Mouse (Mus musculus) cerebellum, postnatal 25 days (tissue): Measurements from ENCODE around the gene Gnas.
A peak's percentile ranks its signal among the peaks of the same experiment; 100 is the strongest.
"Not testable (repeated sequence)": the region's sequence is repeated elsewhere in the genome, so short reads cannot be mapped to it uniquely, and the experiment has no call there.

Experiments used
- DNase-seq, 2 experiments: peaks; one replicate each; pipeline ENCODE4 v3.0.0; 2021; ENCODE audit warnings: mixed read lengths in 2 of 2

Gnas gene

DNA sequence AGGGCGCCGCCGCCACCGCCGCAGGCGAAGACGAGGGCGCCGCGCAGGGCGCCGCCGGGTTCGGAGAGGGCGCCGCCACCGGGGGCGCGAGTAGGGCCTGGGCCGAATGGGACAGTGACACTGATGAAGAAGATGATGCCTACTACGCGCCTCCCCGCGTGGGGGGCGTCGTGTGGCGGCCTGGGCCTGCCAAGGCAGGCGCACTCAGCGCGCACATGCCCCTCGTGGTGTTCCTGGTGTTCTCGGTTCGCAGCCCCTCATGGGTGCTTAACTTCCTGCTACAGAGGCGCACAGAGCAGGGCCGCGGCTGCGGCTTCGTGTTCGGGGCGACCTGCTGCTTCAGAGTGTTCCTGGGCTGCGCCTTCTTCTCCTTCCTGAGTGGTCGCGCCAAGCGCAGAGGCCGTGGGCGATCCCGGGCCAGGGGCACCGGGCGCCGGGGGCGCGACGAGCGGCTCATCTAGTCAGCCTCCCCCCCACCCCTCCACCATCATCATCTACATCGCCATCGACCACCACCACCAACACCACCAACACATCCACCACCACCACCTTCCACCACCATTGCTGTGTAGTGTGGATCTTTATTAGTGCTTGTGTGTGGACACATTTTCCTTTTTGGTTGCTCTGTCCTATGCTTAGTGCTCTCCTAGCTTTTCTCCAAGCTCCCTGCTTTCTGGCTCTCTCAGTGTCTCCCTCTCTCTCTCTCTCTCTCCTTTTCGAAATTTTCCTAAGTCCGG lies 45.0 kb downstream of the Gnas start:
- peak; percentile 34 to 45 for DNase-seq

- DNase-seq = peak; percentile 85 to 91
Measured at GRCm38 (mm10) chr2:174329663-174330615, 45.8 kb downstream of the Gnas start.

DNA sequence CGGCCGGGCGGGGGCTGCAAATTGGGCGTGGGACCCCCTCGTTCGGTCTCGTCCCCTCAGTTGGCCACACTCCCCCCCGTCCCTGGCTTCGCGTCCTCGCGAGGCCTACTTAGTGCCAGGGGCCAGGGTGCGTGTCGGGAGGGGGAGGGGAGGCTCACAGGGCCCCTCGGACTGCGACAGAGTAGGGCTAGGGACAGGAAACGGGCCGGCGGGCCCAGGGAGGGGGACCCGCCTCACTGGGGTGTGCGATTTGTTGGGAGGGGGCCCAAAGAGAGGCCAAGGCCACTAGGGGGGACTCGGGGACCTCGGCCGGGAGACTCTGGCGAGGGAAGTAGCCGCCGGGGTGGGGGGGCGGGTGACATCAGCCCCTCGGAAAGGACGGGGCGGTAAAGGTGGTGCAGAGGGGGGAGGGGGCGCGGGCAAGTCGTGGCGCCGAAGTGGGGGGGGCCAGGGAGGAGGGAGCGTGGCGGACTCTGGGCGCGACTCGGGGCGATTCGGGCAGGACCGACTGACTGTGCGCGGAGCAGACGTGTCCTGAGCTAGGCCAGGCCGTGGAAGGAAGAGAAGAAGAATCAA lies 46.6 kb downstream of the Gnas start:
- DNase-seq = peak; percentile 83 to 87

GRCm38 (mm10) chr2:174331282-174332030 lies 47.3 kb downstream of the Gnas start:
- peak in 1 of 2 experiments; percentile 42 for DNase-seq

- DNase-seq = no peak
Measured at GRCm38 (mm10) chr2:174333239-174333890, 49.2 kb downstream of the Gnas start.

DNA sequence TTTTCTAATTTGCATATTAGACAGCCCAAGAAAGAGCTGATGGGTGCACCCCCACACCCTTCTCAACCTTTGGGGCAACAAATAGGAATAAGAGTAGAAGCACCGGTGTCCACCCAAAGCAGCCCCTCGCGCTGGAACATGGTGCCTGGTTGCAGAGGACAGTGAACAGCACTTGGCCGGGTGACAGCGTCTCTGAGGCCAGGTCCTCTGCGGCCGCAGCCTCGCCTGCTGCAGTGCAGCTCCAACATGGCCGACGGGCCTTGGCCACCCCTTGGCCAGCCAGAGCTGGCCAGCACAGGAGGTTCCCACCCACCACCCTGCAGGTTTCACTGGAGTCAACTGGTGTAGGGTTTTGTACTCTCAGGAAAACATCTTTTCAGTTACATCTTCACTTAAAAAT lies 50.3 kb downstream of the Gnas start:
- DNase-seq = peak; percentile 62 to 70

DNA sequence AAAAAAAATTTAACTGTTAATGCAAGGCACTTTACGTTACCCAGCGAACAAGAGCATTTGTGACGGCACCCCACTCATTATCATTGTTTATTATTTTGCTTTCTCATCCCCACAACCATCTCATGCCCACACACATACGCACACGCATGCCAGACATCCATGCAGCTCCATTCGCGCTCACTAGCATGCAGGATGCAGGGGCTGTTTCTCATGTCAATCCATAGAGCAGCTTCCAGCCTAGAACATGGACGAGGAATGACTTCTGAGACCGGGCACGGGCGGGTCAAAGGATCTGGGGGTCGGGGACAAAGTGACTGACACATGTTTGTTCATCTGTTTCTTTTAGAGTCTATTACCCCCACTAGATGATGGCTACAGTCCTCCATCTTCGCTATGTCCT lies 53.2 kb downstream of the Gnas start:
- no peak for DNase-seq

DNA sequence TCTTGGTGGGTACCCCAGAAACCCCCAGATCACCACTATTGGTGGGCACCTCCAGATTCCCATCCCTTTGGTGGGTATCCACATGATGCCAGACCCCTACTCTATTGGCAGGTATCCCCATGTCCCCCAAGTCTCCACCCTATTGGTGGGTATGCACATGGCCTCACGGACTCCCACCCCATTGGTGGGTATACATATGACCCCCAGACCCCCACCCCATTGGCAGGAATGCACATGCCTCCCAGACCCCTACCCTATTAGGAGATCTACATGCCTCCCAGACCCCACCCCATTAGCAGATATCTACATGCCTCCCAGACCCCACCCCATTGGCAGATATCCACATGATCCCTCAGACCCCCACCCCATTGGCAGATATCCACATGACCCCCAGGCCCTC lies 55.6 kb downstream of the Gnas start:
- DNase-seq = no peak

DNA sequence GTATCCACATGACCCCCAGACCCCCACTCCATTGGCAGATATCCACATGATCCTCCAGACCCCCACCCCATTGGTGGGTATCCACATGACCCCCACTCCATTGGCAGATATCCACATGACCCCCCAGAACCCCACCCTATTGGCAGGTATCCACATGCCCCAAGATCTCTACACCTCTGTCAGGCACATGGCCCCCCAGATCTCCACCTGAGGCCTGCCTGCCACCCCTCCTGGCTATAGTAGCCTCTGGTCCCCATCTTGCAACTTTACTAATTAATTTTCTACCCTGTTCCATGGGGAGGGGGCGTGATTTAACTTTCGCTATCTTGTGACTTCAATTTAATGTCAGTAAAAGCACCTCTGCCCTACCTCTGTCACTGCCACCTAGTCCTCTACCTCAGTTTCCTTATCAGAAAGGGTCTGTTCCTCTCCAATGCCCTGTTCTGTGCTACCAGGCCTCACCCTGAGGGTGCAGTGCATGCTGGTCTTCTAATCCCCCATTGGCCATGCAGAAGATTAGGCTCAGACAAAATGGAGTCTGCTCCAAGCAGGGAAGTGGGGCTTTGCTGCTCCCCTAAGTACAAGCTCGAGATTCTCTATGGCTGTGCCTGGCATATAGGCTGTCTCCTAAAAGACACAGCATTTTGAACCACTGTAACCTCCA lies 56.2 kb downstream of the Gnas start:
- no peak for DNase-seq

- no peak for DNase-seq
Measured at GRCm38 (mm10) chr2:174340893-174341580, 56.9 kb downstream of the Gnas start.

GRCm38 (mm10) chr2:174342793-174343400 lies 58.8 kb downstream of the Gnas start:
- no peak for DNase-seq

- DNase-seq = no peak
Measured at GRCm38 (mm10) chr2:174343566-174343965, 59.4 kb downstream of the Gnas start.

- DNase-seq = peak; percentile 68 to 82
Measured at GRCm38 (mm10) chr2:174344003-174344655, 60.0 kb downstream of the Gnas start.

- DNase-seq = no peak
Measured at GRCm38 (mm10) chr2:174344996-174345395, 60.9 kb downstream of the Gnas start.

GRCm38 (mm10) chr2:174346612-174346998 lies 62.5 kb downstream of the Gnas start, which contains the start of gene Gm20721:
Gene Gm20721, minus strand, starts transcription at chr2:174346712.
- no peak for DNase-seq

GRCm38 (mm10) chr2:174346999-174347668 lies 63.0 kb downstream of the Gnas start:
- DNase-seq = not testable (repeated sequence)

DNA sequence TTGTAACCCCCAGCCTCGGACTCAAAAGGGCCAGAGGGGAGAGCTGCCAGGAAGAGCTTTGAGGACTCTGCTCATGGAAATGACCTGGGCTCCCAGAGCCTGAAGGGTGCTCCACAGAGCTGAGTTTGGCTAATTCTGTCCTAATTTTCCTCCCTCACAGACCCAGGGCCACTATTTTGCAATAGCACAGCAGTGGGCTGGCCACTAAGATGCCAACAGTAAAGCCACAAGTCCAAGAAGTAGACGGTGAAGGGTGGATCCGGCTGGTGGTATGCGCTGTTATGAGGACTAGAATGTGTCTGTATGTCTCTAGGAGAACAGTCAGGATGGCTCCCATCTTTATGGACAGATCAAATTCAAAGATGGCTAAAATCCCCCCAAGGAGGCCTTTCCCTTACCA lies 74.4 kb downstream of the Gnas start:
- DNase-seq = no peak

- no peak for DNase-seq
Measured at GRCm38 (mm10) chr2:174359656-174360055, 75.5 kb downstream of the Gnas start.

- no peak for DNase-seq
Measured at GRCm38 (mm10) chr2:174366571-174366970, 82.5 kb downstream of the Gnas start.
